Comparison of ENCODE assay signal across 9 mouse cellular contexts in genomic region chr5:84417062-84417879, GRCm38 (mm10). TPM values are rescaled to one million over a fixed set of nuclear protein-coding genes. Genes with fewer than 3 reads are reported as not detected.
DNase-seq lines count a peak whose midpoint lies in the region; ATAC-seq lines count a peak whose summit lies in the region.
"Had no signal": no experiment of that assay in that cellular context is flagged by ENCODE, and none has a peak within 500 bp of the region (broad histone marks: within the 10 kb centered on the region; RNA-seq: fewer than 3 reads in every experiment).

Epha5 (minus strand) TSS chr5:84417382.

- H3K36me3 ChIP-seq in heart, embryonic 12.5 days = no peaks in the 10 kb centered on the region
- no peaks in the 10 kb centered on the region for H3K36me3 ChIP-seq in kidney, embryonic 16.5 days (ENCODE audit: insufficient read depth, low read length)
- no peaks in the 10 kb centered on the region for H3K36me3 ChIP-seq in limb, embryonic 15.5 days
- no peaks in the 10 kb centered on the region for H3K36me3 ChIP-seq in midbrain, embryonic 16.5 days (ENCODE audit: control insufficient read depth, insufficient read depth, low read length)

- DNase-seq in heart, adult 18-20 months = peak; percentile 17 to 25
- DNase-seq in heart, postnatal 25 days (ENCODE audit: low spot score) = no peak
- peak; percentile 52 for DNase-seq in embryo, embryonic 11.5 days (ENCODE audit: low read depth, low spot score)
- peak; percentile 82 for DNase-seq in telencephalon, adult 2 months (ENCODE audit: low read depth, low spot score)

- H3K9me3 ChIP-seq in heart, embryonic 12.5 days (replicated peaks) = no peaks in the 10 kb centered on the region
- H3K9me3 ChIP-seq in kidney, embryonic 16.5 days (ENCODE audit: low read length) = no peaks in the 10 kb centered on the region
- H3K9me3 ChIP-seq in limb, embryonic 15.5 days = no peaks in the 10 kb centered on the region
- H3K9me3 ChIP-seq in midbrain, embryonic 16.5 days (replicated peaks; ENCODE audit: control insufficient read depth, low read length, poor library complexity, severe bottlenecking) = no peaks in the 10 kb centered on the region

- 0 out of 2 replicates have a peak, but pooled peaks cover 7% of the 10 kb centered on the region for H3K4me1 ChIP-seq in heart, embryonic 12.5 days (replicated peaks)
- peaks cover 6% of the 10 kb centered on the region; the same call in 1 of the 2 replicates for H3K4me1 ChIP-seq in kidney, embryonic 16.5 days (ENCODE audit: insufficient read depth, low read length)
- H3K4me1 ChIP-seq in limb, embryonic 15.5 days = peaks cover 11% of the 10 kb centered on the region
- H3K4me1 ChIP-seq in midbrain, embryonic 16.5 days (ENCODE audit: control insufficient read depth, insufficient read depth, low read length) = 0 out of 2 replicates have a peak, but pooled peaks cover 2% of the 10 kb centered on the region

- H3K27ac ChIP-seq in heart, embryonic 12.5 days (ENCODE audit: poor library complexity, severe bottlenecking) = no peak within 1 kb of the TSS
- no peak within 1 kb of the TSS for H3K27ac ChIP-seq in kidney, embryonic 16.5 days (ENCODE audit: low read length)
- H3K27ac ChIP-seq in limb, embryonic 15.5 days = peak within 1 kb of the TSS; percentile 76
- H3K27ac ChIP-seq in midbrain, embryonic 16.5 days (ENCODE audit: low read length) = peak within 1 kb of the TSS; percentile 94
- H3K27ac ChIP-seq: macrophage had no signal

- intact Hi-C loops in heart, postnatal 25 days (cut with DNase I) = no loop called here

- H3K4me2 ChIP-seq in heart, embryonic 12.5 days = peak within 1 kb of the TSS; percentile 100
- H3K4me2 ChIP-seq in kidney, embryonic 16.5 days (replicated peaks; ENCODE audit: low read depth, low read length) = peak within 1 kb of the TSS; percentile 88
- H3K4me2 ChIP-seq in limb, embryonic 15.5 days = peak within 1 kb of the TSS; percentile 93
- peak within 1 kb of the TSS; percentile 62 for H3K4me2 ChIP-seq in midbrain, embryonic 16.5 days (ENCODE audit: low read length)

- ATAC-seq in heart, embryonic 12.5 days (ENCODE audit: insufficient number of reproducible peaks, low FRiP score) = peak; percentile 92
- peak; percentile 97 for ATAC-seq in kidney, embryonic 16.5 days (ENCODE audit: low FRiP score, low TSS enrichment)
- peak; percentile 81 for ATAC-seq in limb, embryonic 15.5 days (ENCODE audit: insufficient number of reproducible peaks, low FRiP score, low TSS enrichment, low read depth)
- peak; percentile 91 for ATAC-seq in midbrain, embryonic 16.5 days

- under 1% methylated on average over 66 of the region's 67 CpGs for WGBS in heart, embryonic 12.5 days
- under 1% methylated on average over 56 of the region's 67 CpGs for WGBS in kidney, embryonic 16.5 days
- 1% methylated on average over 67 of the region's 67 CpGs for WGBS in limb, embryonic 15.5 days
- under 1% methylated on average over 60 of the region's 67 CpGs for WGBS in midbrain, embryonic 16.5 days

- H3K9ac ChIP-seq in heart, embryonic 12.5 days = peak within 1 kb of the TSS; percentile 74
- peak within 1 kb of the TSS; percentile 61 for H3K9ac ChIP-seq in kidney, embryonic 16.5 days (replicated peaks; ENCODE audit: low read length)
- H3K9ac ChIP-seq in limb, embryonic 15.5 days = peak within 1 kb of the TSS; percentile 47
- H3K9ac ChIP-seq in midbrain, embryonic 16.5 days (ENCODE audit: low read depth, low read length) = peak within 1 kb of the TSS; percentile 79

- peak within 1 kb of the TSS; percentile 65 for H3K4me3 ChIP-seq in heart, embryonic 12.5 days
- H3K4me3 ChIP-seq in kidney, embryonic 16.5 days (ENCODE audit: low read length) = peak within 1 kb of the TSS; percentile 57
- peak within 1 kb of the TSS; percentile 56 for H3K4me3 ChIP-seq in limb, embryonic 15.5 days
- peak within 1 kb of the TSS; percentile 85 for H3K4me3 ChIP-seq in midbrain, embryonic 16.5 days (ENCODE audit: low read depth, low read length)

- H3K27me3 ChIP-seq in heart, embryonic 12.5 days (replicated peaks) = peaks cover 25% of the 10 kb centered on the region
- peaks cover 35% of the 10 kb centered on the region for H3K27me3 ChIP-seq in kidney, embryonic 16.5 days (ENCODE audit: insufficient read depth, low read length)
- H3K27me3 ChIP-seq in limb, embryonic 15.5 days = peaks cover 26% of the 10 kb centered on the region
- H3K27me3 ChIP-seq in midbrain, embryonic 16.5 days (ENCODE audit: control insufficient read depth, insufficient read depth, low read depth, low read length) = no peaks in the 10 kb centered on the region

RNA-seq across cellular contexts. Expression of gene Epha5, which starts in this region (rescaled TPM):
- under 1 TPM in 1 of 2 experiments, not detected in 1; 0.05 TPM for total RNA-seq in heart, adult 18-20 months (2021)
- not detected for total RNA-seq in heart, postnatal 25 days (2021)
- polyA plus RNA-seq in heart, embryonic 12.5 days (2016; fragmentation: Nextera tagmentation; extraction: Ambion mirVana) = 0.57 and 1.0 TPM in 2 replicates
- 0.30 and 0.44 TPM in 2 replicates for polyA plus RNA-seq in kidney, embryonic 16.5 days (2015; fragmentation: Nextera tagmentation; extraction: Ambion mirVana)
- polyA plus RNA-seq in limb, embryonic 15.5 days (2015; fragmentation: Nextera tagmentation; extraction: Ambion mirVana) = 6.8 TPM in 2 replicates
- polyA plus RNA-seq in midbrain, embryonic 16.5 days (2015; fragmentation: Nextera tagmentation; extraction: Ambion mirVana) = 61.1 and 64.1 TPM in 2 replicates
- polyA plus RNA-seq: macrophage had no signal

Comparison
In these comparisons a context has a peak if more than half of its experiments do, and no peak if none do; other contexts are left out.
1. Peak in DNase-seq in heart, adult 18-20 months; RNA of the gene not detected or under 1 TPM.
2. Peak in ATAC-seq, H3K4me3 ChIP-seq, H3K9ac ChIP-seq and H3K4me2 ChIP-seq in kidney, embryonic 16.5 days; RNA of the gene not detected or under 1 TPM.
3. H3K27ac ChIP-seq: peak in limb, embryonic 15.5 days (single experiment) and midbrain, embryonic 16.5 days (single experiment); none in heart, embryonic 12.5 days (single experiment) and kidney, embryonic 16.5 days (single experiment).
4. Peak in every context shown above with its lines, with median percentiles within 50 percentile points of each other: ATAC-seq, H3K4me2 ChIP-seq, H3K4me3 ChIP-seq and H3K9ac ChIP-seq.